Mouse (Mus musculus): ENCODE measurements around the gene Ppm1m. TPM values are rescaled to one million over a fixed set of nuclear protein-coding genes. Genes with fewer than 3 reads are reported as not detected.
A peak's percentile ranks its signal among the peaks of the same experiment; 100 is the strongest.
"Not testable (repeated sequence)": the region's sequence is repeated elsewhere in the genome, so short reads cannot be mapped to it uniquely, and the experiment has no call there.

The Ppm1m gene
- total RNA-seq, 2 experiments from 2014 or later, result 15.4 to 15.8 TPM

DNA sequence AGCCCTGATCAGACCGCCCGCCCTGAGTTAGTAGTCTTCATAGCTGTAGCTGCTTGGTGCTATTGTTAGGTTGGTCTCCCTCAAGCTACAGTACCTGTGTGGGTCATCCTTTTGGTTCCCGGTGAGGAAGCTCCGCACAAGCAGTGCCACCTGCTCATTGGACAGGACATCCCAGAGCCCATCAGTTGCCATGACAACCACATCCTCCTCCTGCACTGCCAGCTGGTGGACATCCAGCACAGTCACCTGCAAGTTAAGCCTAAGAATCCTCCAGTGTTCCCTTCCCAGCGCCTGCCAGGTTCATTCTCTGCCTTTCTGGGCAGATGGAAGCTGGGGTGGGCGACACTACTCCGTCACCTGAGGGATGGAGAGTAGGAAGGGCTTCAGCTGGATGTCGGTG lies 3.9 kb downstream of the Ppm1m start:
- peak in 1 of 2 experiments; percentile 32 for DNase-seq (ENCODE audit: low spot score in 2 of 2)

DNA sequence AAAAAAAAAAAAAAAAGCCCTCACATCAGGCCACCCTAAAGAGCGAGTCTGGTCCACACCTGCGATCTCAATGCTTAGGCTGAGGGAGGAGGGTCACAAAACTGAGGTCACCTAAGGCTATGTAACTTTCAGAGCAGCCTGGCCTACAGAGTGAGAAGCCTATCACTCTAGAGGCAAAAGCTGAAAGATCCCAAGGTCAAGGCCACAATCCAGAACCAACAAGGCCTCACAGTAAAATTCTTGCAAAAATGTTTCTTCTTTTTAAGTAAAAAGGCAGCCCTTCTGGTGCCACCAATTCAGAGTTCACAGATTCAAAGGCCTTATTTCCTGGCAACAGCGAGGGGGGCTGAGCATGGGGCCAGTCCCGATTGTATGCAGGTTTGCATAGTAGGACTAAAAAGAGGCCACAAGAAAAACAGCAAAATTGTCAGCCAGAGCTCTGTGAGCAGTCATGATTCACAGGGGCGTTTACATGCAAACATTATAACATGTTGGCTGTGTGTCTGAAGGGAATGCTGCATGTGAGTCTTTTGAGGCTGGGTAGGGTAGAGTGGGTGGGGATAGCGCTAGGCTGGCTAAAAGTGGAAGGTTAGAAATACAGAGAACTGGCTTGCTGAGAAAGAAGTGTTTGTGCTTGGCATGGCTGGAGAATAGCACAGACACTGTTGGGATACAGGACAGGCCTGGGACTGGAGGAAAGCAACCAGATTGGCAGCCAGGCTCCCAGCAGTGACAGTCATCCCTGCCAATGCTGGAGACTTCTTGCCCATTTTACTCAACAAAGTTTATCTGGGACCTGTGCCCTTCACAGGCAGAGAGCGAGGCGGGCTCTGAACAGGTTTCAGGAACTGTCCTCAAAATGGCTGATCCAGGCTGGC lies 5.4 kb downstream of the Ppm1m start:
- peak in 1 of 2 experiments; percentile 67 for DNase-seq (ENCODE audit: low spot score in 2 of 2)

DNA sequence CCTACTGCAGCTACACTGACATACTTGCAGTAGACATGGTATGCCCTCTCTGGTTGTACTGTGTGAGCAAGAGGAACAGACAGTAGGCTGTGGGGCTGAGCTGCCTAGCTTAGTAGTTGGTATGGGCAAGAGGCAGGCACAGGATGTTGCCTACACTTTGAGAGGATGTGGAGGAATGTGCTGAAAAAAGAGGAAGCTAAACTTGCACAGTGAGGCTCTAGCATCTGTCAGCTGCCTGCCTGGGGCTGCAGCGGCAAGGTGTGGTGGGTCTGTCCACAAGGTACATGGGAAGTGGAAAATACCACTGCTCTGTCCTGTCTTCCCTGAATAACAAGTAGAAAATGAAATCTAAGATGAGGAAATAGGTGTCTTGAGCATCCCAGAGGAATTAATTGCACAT lies 6.5 kb downstream of the Ppm1m start:
- DNase-seq (ENCODE audit: low spot score in 2 of 2), result peak in 1 of 2 experiments; percentile 40

DNA sequence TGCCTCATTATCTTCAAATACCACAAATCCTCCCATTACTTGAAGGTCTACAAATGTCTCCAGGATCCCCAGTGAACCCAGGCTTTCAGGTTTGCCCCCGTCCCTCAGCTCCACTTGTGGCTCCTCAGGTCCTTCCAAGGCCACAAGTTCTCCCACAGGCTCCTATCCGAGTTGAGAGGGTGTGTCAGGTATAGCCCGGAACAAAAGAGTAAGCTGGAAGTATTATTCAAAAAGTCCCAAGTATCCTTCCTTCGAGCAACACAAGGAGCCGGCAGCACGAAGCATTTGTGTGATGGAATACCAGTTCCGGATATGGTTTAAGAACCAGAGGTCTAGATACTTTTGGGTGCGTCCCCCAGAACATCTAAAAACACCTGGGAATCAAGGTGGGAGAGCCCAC lies 7.5 kb downstream of the Ppm1m start:
- DNase-seq (ENCODE audit: low spot score in 2 of 2), result no peak

DNA sequence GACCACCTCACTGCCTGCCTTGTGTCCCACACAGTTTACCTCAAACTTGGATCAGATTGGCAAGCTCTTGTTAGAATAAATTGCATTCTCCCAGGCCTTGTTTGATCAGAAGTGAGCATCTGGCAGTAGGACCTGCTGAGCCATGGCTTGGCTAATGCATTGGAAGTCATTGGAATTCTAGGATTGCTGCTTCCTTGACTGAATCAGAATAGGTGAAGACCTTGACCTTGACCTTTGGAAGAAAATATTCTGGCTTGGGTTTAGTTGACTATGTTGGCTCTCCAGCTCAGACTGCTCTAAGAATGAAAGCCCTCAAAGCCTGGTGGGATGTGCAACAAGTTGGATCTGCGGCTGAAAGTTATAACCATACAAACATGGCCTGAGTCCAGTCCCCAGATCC lies 8.2 kb downstream of the Ppm1m start:
- DNase-seq (ENCODE audit: low spot score in 2 of 2), result no peak

DNA sequence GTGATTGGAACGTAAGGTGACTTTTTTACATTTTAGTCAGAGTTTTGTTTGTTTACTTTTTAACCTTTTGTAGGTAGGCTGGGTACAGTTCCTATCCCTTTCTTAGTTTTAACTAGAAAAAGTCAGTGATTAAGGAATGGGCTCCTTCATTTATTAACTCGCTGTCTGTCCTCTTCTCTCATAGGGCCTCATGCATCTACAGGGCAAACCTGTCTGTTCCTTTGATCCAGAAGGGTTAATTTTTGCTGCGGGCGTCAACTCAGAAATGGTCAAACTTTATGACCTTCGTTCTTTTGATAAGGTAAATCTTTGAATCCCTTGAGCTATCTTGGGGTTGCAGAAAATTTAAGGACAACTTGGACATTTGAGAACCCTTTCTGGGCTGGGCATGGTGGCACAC lies 15.6 kb downstream of the Ppm1m start:
- DNase-seq (ENCODE audit: low spot score in 2 of 2), result no peak

DNA sequence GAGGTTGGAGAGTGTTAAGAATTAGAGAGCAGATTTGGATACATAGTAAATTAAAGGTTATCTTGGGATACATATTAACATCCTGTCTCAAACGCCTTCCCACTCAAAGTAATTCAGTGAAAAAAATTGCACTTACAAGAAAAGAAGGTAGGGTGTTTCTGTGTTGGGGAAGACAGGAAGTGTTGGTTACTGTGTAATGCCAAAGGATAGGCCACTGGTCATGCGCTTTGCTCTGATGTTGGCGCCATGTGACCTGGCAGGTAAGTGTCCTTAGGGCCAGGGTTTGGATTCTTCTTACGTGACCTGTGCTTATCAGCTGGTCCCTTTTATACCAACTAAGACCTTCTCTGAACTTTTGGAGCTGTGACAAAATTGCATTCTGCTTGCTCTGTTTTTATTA lies 17.4 kb downstream of the Ppm1m start:
- DNase-seq (ENCODE audit: low spot score in 2 of 2), result no peak

DNA sequence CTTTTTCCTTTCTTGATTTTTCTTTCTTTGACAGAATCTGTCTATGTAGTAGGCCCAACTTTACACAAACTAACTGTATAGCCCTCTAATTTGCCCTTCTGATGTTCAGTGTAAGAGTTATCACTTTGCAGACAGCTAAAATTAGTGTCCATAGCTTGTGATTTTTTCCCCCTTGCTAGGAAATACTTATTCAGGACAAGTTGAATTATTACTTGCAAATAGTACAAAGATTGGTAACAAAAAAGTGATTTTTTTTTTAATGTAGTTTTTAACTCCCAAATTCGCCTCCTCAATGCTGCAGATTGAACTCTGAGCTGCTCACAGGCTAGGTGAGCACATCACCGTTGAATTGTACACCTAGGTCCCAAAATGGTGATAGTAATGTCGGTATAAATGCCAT lies 19.6 kb downstream of the Ppm1m start:
- DNase-seq (ENCODE audit: low spot score in 2 of 2), result no peak

DNA sequence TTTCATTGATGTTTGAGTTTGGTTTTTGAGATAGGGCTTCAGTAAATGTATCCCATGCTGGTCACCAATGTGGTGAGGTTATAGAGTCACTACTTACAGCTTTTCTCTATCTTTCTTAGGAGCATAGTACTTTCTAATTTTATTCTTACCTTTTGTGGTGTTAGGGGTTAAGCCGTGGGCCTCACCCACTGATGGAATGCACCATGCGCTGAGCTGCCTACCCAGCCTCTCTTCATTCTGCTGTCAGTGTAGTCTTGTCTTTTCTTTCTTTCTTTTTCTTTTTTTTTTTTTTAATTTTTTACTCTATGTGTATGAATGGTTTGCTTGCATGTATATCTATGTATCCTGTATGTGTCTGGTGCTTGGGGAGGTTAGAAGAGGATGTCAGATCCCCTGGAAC lies 20.1 kb downstream of the Ppm1m start:
- DNase-seq (ENCODE audit: low spot score in 2 of 2), result no peak

DNA sequence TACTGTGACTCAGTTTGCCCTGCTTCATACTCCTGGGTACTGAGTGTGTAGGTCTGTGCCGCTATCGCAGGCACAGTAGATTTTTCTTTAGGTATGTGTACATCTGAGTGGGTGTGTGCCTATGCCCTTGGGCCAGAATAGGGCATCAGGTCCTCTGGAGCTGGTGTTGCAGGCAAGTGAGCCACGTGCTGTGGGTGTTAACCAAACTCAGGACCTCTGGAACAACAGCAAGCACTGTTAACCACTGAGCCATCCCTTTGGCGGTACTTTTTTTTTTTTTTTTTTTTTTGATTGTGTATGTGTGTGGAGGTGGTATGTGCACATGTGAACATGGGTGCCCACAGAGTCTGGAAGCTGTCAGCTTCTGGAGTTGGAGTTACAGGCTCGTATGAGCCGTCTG lies 21.7 kb downstream of the Ppm1m start:
- DNase-seq (ENCODE audit: low spot score in 2 of 2), result no peak

DNA sequence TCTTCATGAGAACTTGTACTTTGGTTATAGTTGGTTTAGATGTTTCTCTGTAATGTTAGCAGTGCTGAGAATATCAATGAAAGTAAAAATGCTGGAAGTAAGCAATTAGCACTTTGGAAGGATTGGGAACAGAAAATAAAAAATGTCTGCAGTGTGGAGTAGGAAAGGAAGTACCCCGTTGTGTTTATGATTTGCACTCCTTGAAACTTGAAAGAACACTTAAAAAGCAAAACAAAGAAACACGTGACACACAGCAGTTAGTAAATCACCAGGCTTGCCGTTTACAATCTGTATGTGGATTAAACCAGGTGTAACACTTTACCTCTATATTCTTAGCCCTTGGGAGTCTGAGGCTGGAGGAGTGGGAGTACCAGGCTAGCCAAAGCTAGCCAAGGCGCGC lies 22.8 kb downstream of the Ppm1m start:
- DNase-seq (ENCODE audit: low spot score in 2 of 2), result no peak

DNA sequence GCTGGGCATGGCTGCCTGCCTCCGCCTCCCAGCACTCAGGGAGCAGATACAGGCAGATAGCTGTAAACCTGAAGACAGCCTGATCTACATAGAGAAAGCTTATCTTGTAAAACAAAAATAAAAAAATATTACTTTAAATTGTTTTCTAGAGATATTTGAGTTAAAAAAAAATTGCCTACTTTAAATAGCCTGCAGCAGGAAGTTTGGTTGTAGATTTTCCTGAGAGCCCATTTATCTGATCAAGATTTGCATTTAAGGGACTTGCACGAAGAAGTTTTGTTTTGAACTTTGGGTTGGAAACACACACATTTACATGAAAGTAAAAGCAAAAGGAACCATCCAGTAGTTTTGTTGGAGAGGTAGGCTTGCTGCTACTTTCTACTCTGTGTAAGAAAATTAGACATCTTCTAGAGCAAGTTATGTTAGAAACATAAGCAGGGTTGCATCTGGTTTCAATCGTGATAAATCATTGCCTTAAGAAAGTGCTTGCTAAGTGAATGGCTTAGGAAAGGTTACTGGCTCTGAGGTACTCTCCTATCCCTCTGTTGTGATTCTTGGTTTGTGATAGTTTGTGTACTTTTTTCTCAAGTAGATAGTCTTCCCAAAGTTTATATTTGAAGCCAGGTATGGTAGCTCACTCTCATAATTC lies 23.9 kb downstream of the Ppm1m start:
- DNase-seq (ENCODE audit: low spot score in 2 of 2), result no peak

DNA sequence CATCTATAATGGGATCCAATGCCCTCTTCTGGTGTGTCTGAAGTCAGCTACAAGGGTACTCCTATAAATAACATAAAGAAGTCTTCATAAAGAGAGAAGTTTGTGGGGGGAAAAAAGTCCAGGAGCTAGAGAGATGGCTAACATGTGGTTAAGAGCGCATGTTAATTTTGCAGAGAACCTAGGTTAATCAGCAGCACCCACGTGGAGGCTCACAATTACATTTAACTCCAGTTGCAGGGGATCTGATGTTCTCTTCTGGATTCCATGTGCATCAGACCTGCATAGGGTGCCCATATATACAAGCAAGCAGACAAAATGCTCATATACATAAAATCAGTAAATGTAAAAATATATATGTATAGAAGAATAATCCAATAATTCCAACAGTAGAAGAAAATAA lies 26.2 kb downstream of the Ppm1m start:
- no peak for DNase-seq (ENCODE audit: low spot score in 2 of 2)

DNA sequence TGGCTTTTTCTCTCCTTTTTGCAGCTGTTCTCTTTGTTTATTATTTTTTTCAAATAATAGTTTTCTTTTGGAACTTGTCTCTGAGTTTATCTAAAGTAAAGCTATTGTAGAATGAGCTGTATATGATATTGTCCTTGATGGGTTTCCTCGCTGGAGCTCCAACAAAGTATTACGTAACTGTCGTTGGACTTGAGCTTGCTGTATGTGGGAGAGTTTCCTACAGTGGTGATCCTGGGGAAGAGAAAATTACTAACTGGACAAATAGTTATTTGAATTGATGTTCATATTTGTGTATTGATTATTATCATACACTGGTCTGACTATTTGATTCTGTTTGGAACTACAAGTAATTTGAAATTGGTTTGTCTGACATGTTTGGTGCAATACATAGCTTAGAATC lies 27.0 kb downstream of the Ppm1m start:
- no peak for DNase-seq (ENCODE audit: low spot score in 2 of 2)

DNA sequence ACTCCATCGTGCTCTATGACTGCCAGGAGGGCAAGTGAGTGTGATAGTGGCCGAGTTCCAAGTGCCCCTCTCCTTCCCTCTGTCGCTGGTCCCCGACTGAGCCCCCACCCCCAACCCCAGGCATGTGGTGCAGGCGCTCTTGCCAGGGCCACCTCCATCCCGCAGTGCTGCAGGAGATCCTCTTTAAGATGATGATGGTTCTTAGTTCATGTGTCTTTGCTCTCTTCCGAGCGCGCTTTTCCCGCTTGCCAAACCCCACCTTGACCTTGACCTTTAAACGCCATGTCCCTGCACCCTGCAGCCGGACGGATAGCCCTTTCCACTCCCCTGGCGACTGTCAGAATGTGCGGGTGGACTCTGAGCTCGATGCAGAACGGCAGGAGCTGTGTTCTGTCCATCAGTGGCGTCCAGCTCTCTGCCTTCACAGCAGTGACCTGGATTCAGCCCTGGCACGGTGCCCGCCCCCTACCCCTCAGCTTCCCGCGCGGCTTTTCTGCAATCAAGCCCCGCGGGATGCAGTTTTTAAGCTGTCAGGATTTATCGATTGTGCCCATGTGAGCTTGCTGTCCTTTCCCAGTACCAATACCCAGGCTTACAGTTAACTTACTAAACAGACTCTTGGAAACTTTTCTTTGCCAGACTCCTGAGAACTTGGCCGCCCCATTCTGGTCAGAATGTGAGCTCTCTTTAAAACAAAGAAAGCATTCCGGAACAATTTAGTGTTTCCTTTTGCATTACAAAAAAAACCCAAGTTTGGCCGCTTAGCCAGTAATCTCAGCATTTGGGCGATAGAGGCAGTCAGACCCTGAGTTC lies 28.0 kb downstream of the Ppm1m start:
- DNase-seq (ENCODE audit: low spot score in 2 of 2), result peak; percentile 61

DNA sequence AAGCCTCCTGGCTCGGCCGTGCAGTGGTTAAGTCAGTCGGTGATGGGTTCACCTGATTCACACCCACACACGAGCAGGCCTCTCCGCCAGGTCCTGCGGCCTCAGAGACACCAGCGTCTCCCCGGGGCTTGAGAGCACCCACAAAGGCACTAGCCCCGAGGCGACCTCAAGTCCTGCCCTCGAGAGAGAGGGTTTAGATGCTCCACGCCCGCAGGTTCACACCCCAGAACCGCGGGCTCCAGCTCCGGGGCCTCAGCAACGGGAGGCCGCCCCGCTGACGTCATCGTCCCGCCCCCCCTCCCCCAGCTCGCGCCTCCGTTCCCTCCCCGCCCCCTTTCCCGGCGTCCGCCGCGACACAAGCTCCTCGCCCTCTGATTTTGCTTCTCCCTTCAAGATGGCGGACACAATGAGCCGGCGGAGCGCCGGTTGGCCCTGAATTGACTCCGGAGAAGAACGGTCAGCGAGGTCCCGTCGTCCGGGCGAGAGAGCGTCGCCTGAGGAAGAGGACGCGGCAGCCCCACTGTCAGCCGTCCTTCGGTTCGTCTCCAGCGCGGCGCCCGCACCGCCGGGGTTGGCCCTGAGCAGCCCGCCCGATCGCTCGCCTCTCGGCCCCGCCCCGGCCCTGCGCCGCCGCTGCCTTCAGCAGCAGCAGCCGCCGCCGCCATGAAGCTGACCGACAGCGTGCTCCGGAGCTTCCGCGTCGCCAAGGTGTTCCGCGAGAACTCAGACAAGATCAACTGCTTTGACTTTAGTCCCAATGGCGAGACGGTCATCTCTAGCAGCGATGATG lies 28.8 kb downstream of the Ppm1m start, which contains the start of gene Wdr82:
Gene Wdr82, plus strand, starts transcription at position 373 of the 790 bp plus-strand sequence.
- peak; percentile 87 to 91 for DNase-seq (ENCODE audit: low spot score in 2 of 2)

DNA sequence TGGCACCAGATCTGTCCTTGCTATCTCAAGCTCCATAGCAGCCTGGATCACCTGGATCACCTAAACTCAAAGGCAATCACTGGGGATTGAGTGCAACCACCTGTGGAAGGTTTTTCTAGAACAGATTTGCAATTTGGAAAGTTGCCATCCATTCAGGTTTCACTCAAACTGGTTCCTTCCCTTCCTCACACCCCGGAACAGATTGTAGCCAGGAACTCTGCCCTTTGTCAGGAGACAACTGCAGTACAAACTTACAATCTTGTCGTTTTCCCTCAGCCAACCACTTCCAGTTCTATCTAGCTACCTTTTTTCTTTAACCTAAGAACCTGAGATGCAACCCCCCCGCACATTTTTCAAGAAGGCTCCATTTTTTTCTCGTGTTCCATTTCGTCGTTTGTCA lies 29.6 kb downstream of the Ppm1m start:
- DNase-seq (ENCODE audit: low spot score in 2 of 2), result no peak

DNA sequence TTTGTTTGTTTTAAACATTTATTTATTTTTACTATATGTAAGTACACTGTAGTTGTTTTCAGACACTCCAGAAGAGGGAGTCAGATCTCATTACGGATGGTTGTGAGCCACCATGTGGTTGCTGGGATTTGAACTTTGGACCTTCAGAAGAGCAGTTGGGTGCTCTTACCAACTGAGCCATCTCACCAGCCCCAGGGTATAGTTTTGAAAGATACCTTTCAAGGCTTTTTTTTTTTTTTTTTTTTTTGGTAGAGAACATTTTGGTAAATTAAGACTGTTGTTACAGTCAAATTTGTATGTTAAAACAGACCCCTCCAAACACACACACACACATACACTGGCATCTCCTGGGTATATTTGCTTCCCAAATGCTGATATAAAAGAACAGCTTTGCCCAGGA lies 30.5 kb downstream of the Ppm1m start:
- DNase-seq (ENCODE audit: low spot score in 2 of 2), result not testable (repeated sequence)

DNA sequence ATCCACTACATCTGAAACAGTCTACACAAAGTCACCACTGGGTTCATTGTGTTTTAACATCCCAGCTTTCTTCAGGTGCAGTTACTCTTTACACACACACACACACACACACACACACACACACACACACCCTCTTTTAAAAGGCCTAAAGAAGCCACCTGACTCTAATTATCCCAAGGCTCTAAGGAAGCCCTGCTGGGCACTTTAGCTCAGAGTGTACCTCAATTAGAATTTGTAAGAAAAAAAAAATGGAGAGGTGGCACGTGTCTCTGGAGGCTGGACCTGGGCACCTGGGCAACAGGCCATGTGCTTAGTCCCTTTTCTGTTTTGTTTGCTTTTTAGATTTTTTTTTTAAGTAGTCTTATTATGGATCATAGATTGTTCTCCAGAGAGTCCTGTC lies 31.8 kb downstream of the Ppm1m start:
- DNase-seq (ENCODE audit: low spot score in 2 of 2), result no peak

DNA sequence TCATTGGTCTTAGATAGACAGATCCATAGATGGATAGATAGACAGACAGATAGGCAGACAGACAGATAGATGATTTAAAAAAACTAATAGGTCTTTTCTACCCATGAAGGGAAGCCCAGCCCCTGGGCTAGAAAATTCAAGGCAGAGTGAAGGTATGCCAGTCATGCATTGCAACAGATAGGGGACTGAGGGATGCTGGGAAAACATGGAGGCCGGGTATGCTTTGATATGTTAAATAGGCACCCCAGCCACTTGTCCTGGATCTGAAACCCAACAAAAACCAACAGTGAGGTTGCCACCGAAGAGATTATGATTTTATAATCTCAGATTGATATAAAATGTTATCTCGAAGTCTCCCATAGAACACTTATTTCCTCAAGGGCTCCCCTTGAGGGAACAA lies 32.3 kb downstream of the Ppm1m start:
- no peak for DNase-seq (ENCODE audit: low spot score in 2 of 2)

DNA sequence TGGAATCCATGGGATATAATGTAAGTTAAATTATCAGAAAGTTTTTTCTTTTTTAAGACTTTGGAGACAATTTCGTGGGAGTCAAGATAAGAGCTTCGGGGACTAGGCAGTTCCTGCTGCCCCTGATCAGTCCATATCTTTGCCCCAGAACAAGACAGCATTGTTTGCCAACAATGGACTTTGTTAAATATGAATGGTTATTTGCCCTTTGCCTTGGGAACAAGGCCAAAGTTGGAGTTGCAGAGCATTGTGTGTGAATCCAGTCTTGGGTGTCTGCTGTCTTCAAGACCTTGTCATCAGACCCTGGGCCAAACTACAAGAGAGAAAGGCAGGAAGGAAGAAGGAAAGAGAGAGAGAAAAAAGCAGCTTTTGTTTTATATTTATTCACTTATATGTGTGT lies 32.8 kb downstream of the Ppm1m start:
- no peak for DNase-seq (ENCODE audit: low spot score in 2 of 2)

All from layer of hippocampus, postnatal 14 days (tissue).